Mouse (Mus musculus) intestine, embryonic 15.5 days (tissue): ENCODE data around the gene Acox1. TPM values are rescaled to one million over a fixed set of nuclear protein-coding genes. Genes with fewer than 3 reads are reported as not detected.

Experiments
- ATAC-seq: fragments of 200-750 bp; cut with Nextera tagmentation; 2 replicates; pipeline ENCODE4 v1.8.0; 2017; ENCODE audit warnings: moderate TSS enrichment, moderate library complexity
- H3K27ac ChIP-seq: fragments of 300-500 bp; sonication (generic); 2 replicates; pipeline ENCODE4 v1.5.1; 2015; ENCODE audit warnings: mild to moderate bottlenecking, inconsistent platforms
- H3K27me3 ChIP-seq: fragments of 300-500 bp; sonication (generic); replicated peaks from 2 replicates; pipeline ENCODE4 v1.6.1; 2015; ENCODE audit warnings: inconsistent platforms
- H3K36me3 ChIP-seq: fragments of 300-500 bp; sonication (generic); 2 replicates; pipeline ENCODE4 v1.6.1; 2015; ENCODE audit warnings: inconsistent platforms
- H3K4me1 ChIP-seq: fragments of 300-500 bp; sonication (generic); replicated peaks from 2 replicates; pipeline ENCODE4 v1.6.1; 2015; ENCODE audit warnings: inconsistent platforms
- H3K4me2 ChIP-seq: fragments of 300-500 bp; sonication (generic); replicated peaks from 2 replicates; pipeline ENCODE4 v1.6.1; 2015; ENCODE audit warnings: mild to moderate bottlenecking, inconsistent platforms
- H3K4me3 ChIP-seq: fragments of 300-500 bp; sonication (generic); replicated peaks from 2 replicates; pipeline ENCODE4 v1.5.1; 2015; ENCODE audit warnings: inconsistent platforms
- H3K9ac ChIP-seq: fragments of 300-500 bp; sonication (generic); 2 replicates; pipeline ENCODE4 v1.6.1; 2015; ENCODE audit warnings: inconsistent platforms
- H3K9me3 ChIP-seq: fragments of 300-500 bp; sonication (generic); 2 replicates; pipeline ENCODE4 v1.6.1; 2016; ENCODE audit warnings: inconsistent platforms
- WGBS: fragments of 180-500 bp; shearing (Covaris S2); methylation state at CpG from one replicate; pipeline ENCODE4 v1.1.7; 2015; 5-methylcytosine and 5-hydroxymethylcytosine counted together
- polyA plus RNA-seq: library from polyadenylated mRNA; unstranded; fragments of >200 nt; fragmentation: Nextera tagmentation; extraction: Ambion mirVana; gene quantifications from 2 replicates; pipeline ENCODE4 v1.2.1, GENCODE M21; 2015

Acox1 gene
- polyA plus RNA-seq, 1 experiment from 2014 or later: 56.9 TPM

DNA sequence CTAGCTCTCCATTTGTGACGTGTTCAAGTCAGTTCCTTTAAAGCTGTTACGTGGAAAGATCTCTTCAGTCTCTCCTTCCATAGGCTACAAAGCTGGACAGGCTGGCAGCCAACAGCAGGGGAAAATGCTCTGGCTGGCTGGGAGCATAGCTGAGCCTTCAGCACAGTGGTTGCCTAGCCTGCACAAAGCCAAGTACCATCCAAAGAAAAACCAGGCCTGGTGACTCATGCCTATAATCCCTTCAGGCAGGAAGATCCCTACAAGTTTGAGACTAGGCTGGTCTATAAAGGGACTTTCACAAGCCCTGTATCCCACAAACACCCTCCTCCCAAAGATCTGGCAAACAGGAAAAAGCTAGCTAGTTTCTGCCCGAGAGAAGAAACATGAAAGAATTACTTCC is 13.0 kb downstream of the Acox1 start:
- Histone ChIP-seq H3K9me3 (no peaks in the 10 kb centered on the region), H3K4me3 (no peak overlapping the region), H3K27ac (no peak overlapping the region), H3K4me1 (no peaks in the 10 kb centered on the region), H3K9ac (no peak overlapping the region), H3K36me3 (peaks cover 19% of the 10 kb centered on the region), H3K4me2 (no peak overlapping the region), H3K27me3 (no peaks in the 10 kb centered on the region)
- 86% methylated on average over 3 of the region's 3 CpGs for WGBS
- no peak for ATAC-seq

DNA sequence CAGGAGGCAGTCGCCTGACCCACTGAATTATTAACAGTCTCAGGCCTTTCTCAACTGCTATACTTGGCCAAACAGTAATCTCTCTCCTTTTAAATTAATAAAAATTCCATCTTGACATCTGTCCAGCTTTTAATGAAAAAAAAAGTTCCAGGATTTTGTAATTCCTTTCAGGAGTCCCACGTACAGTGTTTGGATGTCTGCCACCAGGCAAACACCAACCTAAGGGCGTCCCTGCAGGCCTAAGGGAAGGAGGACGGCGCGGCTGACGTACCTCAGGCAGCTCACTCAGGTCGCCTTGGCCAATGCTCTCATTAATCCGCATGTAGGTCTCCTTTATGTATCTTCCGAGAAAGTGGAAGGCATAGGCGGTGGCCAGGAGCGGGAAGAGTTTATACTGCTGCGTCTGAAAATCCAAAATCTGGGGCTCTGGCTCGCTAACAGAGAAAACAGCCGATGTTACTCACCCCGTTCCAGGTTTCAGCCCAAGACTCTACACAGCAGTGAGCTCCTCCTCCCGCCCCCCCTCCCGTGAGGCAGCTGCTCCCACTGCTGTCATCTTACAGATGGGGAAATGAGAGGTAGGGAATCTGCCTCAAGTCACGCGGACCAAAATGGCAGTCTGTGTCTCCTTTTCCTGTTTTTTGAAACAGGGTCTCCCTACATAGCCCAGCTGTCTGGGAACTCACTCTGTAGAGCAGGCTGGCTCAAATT is 20.3 kb downstream of the Acox1 start:
- Histone ChIP-seq H3K4me1 (no peaks in the 10 kb centered on the region), H3K36me3 (peaks cover 45% of the 10 kb centered on the region)

DNA sequence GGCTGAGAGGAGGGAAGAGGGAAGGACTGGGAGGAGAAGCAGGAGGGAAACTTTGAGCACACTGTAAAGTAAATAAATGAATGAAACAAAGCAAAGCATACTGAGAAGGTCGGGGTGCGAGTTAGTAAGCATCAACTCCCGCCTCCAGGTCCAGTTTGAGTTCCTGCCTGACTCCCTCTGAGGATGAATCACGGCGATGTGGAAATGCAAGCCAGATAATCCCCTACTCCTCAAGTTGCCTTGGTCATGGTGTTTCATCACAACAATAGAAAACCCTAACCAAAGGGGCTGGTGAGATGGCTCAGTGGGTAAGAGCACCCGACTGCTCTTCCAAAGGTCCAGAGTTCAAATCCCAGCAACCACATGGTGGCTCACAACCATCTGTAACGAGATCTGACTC is 22.8 kb downstream of the Acox1 start:
- WGBS: 87% methylated on average over 7 of the region's 7 CpGs
- Histone ChIP-seq H3K36me3 (peaks cover 53% of the 10 kb centered on the region), H3K9ac (no peak overlapping the region), H3K9me3 (no peaks in the 10 kb centered on the region), H3K4me1 (no peaks in the 10 kb centered on the region), H3K27ac (no peak overlapping the region), H3K4me2 (no peak overlapping the region), H3K27me3 (no peaks in the 10 kb centered on the region), H3K4me3 (no peak overlapping the region)
- no peak for ATAC-seq

More for the DNA sequence above, 20.3 kb downstream of the Acox1 start:
- H3K27me3 ChIP-seq: no peaks in the 10 kb centered on the region
- H3K4me3 ChIP-seq: no peak overlapping the region
- H3K27ac ChIP-seq: no peak overlapping the region
- H3K9ac ChIP-seq: no peak overlapping the region
- no peak for ATAC-seq
- WGBS: 82% methylated on average over 20 of the region's 20 CpGs
- no peak overlapping the region for H3K4me2 ChIP-seq
- no peaks in the 10 kb centered on the region for H3K9me3 ChIP-seq

DNA sequence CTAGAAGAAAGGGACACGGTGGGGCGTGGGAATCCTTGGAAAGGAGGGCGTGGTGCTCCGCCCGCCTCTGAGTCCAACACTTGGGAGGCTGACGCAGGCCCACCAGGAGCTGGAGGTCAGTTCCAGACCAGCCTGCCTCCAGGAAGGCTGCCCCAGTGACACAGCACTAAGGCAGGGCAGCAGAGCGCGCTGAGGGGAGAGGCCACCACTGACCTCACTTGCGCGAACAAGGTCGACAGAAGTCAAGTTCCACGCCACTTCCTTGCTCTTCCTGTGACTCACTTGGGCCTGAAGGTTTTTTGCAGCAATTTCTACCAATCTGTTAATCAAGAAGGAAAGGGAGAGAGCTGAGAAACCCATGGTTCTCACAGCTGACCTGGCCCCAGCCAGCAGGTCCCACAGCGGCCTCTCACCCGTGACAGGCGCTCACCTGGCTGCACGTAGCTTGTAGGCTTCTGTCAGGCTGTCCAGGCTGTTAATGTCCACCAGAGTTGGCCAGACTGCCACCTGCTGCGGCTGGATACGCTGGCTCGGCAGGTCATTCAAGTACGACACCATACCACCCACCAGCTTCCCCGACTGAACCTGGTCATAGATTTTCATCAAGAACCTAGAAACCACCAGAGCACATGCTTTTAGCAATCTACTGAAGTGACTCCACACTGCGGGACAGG is 23.9 kb downstream of the Acox1 start:
- Histone ChIP-seq H3K9me3 (no peaks in the 10 kb centered on the region), H3K36me3 (peaks cover 48% of the 10 kb centered on the region), H3K4me1 (0 out of 2 replicates have a peak, but pooled peaks cover 2% of the 10 kb centered on the region), H3K27ac (no peak overlapping the region), H3K4me2 (no peak overlapping the region), H3K4me3 (no peak overlapping the region), H3K9ac (no peak overlapping the region), H3K27me3 (no peaks in the 10 kb centered on the region)
- ATAC-seq: 0 out of 2 replicates have a peak, but pooled peaks have one; percentile 27
- WGBS: 86% methylated on average over 22 of the region's 22 CpGs

DNA sequence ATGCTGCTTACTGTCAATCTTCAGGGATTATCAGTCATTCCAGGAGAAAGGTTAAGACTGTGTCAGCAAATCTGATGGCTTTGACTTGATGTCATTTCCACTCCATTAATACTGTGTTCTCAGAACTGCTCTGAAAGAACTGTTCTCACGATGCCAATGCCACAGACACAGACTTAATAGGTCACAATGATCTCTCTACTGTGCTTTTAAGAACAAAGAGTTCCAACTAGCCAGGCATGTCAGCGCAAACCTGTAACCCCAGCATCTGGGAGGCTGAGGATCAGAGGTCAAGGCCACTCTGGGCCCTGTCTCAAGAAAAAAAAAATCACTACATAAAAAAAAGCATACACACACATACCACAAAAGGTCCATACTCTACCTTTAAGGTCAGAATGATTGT is 26.9 kb downstream of the Acox1 start:
- Histone ChIP-seq H3K9me3 (no peaks in the 10 kb centered on the region), H3K27ac (no peak overlapping the region), H3K9ac (no peak overlapping the region), H3K36me3 (peaks cover 31% of the 10 kb centered on the region), H3K4me2 (no peak overlapping the region), H3K4me1 (peaks cover 2% of the 10 kb centered on the region; the same call in 1 of the 2 replicates), H3K27me3 (no peaks in the 10 kb centered on the region), H3K4me3 (no peak overlapping the region)
- no peak for ATAC-seq
- 90% methylated on average over 2 of the region's 2 CpGs for WGBS

DNA sequence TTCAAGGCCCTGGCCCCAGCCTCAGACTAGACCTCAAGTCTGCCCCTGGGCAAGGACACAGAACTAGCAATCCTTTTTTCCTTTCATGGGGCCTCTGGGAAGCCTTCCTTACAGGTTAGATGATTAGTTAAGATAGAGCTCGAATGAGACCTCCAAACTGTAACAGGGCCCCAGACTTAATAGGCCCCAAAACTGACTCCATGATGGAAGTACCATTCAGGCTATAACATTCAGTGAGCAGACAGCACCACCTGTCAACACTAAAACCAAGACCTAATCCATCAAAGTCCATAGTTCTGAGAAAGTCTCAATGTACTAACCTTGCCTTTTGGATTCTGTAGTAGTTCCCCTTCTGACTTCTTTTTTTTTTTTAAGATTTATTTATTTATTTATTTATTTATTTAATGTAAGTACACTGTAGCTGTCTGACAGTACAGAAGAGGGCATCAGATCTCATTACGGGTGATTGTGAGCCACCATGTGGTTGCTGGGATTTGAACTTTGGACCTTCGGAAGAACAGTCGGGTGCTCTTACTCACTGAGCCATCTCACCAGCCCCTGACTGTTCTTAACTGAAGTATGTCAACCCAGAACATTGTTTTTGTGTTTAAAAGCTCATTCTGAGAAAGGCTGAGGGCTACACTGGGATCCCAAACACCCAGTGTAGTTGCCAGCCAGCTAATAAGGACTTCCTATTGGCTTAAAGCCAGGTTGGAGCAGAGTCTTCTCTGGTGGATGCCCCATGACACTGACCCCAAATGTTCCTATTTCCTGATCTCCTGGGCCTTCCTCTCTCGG is 28.6 kb downstream of the Acox1 start:
- no peak for ATAC-seq
- H3K9ac ChIP-seq: no peak overlapping the region
- H3K4me3 ChIP-seq: no peak overlapping the region
- no peaks in the 10 kb centered on the region for H3K27me3 ChIP-seq
- no peaks in the 10 kb centered on the region for H3K9me3 ChIP-seq
- peaks cover 30% of the 10 kb centered on the region for H3K36me3 ChIP-seq
- WGBS: 82% methylated on average over 5 of the region's 5 CpGs
- H3K4me2 ChIP-seq: no peak overlapping the region
- no peak overlapping the region for H3K27ac ChIP-seq
- H3K4me1 ChIP-seq: peaks cover 4% of the 10 kb centered on the region; the same call in 1 of the 2 replicates

DNA sequence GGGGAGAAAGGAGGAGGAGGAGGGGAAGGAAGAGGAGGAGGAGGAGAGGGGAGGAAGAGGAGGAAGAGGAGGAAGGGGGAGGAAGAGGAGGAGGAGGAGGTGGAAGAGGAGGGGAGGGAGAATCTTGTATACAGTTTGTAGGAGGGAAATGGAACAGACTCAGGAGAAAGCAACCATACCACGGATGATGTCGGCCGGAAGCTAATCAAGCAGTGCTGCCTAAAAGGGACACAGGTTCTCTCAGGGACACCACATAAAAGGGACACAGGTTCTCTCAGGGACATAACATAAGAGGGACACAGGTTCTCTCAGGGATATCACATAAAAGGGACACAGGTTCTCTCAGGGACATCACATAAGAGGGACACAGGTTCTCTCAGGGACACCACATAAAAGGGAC is 29.6 kb downstream of the Acox1 start:
- Histone ChIP-seq H3K9ac (no peak overlapping the region), H3K9me3 (no peaks in the 10 kb centered on the region), H3K4me2 (no peak overlapping the region), H3K36me3 (peaks cover 21% of the 10 kb centered on the region), H3K4me1 (peaks cover 4% of the 10 kb centered on the region; the same call in 1 of the 2 replicates), H3K4me3 (no peak overlapping the region), H3K27ac (no peak overlapping the region), H3K27me3 (no peaks in the 10 kb centered on the region)
- WGBS: 81% methylated on average over 3 of the region's 3 CpGs
- no peak for ATAC-seq

DNA sequence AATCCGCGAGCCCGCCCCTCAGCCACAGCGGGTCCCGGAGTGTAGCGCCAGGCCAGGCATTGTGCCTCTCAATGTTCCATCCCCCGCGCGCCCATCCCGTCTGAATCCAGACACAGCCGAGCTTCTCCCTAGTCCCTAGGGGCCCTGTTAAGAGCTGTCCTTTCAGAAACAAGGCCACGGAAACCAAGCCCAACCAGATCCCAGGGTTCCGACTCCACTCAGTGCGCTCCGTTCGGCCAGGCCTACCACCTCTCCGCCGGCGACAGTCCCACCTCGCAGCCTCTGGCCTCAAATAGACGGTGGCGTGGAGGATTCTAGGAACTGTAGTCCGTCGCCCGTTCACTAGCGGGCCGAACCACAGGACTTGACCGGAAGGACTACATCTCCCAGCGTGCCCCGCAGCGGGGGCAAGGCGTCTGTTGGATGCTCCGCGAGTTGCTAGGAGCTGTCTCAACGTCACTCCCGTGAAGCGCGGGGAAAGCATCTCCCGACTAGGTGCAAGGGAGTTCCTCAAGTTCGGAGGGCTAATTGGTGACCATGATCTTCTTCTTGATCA is 30.9 kb downstream of the Acox1 start, which contains the start of gene Fbf1:
Gene Fbf1 (minus strand): TSS at position 283 of the 556 bp plus-strand sequence.
- Histone ChIP-seq H3K36me3 (peaks cover 11% of the 10 kb centered on the region), H3K9ac (peak within 1 kb of the TSS; percentile 71), H3K4me3 (peak within 1 kb of the TSS; percentile 73), H3K4me2 (peak within 1 kb of the TSS; percentile 73), H3K9me3 (no peaks in the 10 kb centered on the region), H3K27me3 (no peaks in the 10 kb centered on the region), H3K27ac (peak within 1 kb of the TSS; percentile 93), H3K4me1 (peaks cover 4% of the 10 kb centered on the region; the same call in 1 of the 2 replicates)
- peak; percentile 98 for ATAC-seq
- WGBS: under 1% methylated on average over 40 of the region's 40 CpGs

DNA sequence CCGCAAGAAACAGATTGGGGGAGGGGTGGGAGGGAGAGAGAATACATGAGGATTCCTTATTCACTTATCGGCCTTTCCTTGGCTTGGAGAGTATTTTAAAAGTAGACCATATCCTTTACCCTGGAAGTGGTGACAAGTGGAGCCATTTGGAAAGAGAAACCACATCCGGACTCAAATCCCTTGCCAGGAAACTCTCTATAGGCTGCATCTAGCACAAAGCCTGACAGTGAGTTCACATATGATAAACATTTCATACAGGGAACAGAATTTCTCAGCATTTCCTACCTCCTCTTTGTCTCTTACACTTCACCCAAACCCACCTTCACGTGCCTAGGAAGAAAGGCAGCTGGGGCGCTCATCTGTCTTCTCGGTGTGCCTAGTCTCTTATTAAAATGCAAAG is 31.6 kb downstream of the Acox1 start:
- peak overlapping the region; percentile 71 for H3K9ac ChIP-seq
- peaks cover 4% of the 10 kb centered on the region for H3K4me1 ChIP-seq
- H3K4me2 ChIP-seq: peak overlapping the region; percentile 73
- H3K27ac ChIP-seq: peak overlapping the region; percentile 93
- no peaks in the 10 kb centered on the region for H3K9me3 ChIP-seq
- no peaks in the 10 kb centered on the region for H3K27me3 ChIP-seq
- peaks cover 5% of the 10 kb centered on the region for H3K36me3 ChIP-seq
- 4% methylated on average over 6 of the region's 6 CpGs for WGBS
- ATAC-seq: 0 out of 2 replicates have a peak, but pooled peaks have one; percentile 1
- peak overlapping the region; percentile 73 for H3K4me3 ChIP-seq

DNA sequence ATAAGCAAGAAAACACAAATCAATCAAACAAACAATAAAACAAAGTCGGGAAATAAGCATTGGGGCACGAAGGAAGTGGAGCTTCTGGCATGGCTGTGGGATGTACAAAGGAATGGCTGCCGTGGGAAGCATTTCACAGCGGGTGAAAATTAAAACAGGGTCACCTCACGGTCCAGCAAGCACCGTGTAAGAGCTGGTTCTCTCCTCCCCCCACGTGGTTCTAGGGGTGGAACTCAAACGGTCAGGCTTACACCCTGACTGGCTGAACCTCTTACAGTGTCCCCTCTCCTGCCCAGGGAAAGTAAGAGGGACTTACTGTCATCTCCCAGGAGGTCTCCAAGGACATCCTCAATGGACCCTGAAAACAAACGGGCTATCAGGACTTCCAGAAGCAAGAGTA is 35.8 kb downstream of the Acox1 start:
- H3K27ac ChIP-seq: no peak overlapping the region

DNA sequence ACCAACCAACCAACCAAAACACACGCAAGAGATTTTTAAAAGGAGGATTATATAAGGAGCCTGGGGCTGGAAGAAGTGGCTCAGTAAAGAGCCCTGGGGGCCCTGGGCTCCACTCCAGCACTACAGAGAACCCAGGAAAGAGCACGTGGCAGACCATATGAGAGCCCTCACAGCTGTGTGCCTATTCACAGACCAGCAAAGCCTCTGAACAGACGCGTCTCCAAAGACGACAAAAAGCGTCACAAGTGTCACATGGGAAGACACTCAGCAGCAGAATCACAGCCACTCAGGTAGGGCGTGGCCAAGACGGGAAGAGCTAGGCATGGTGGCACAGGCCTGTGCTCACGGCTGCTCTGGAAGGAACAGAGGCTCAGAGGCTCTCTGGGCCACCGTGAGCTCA is 36.7 kb downstream of the Acox1 start:
- Histone ChIP-seq H3K9me3 (no peaks in the 10 kb centered on the region), H3K27ac (no peak overlapping the region), H3K36me3 (peaks cover 5% of the 10 kb centered on the region; the same call in 1 of the 2 replicates), H3K27me3 (no peaks in the 10 kb centered on the region), H3K9ac (no peak overlapping the region), H3K4me3 (no peak overlapping the region), H3K4me1 (peaks cover 2% of the 10 kb centered on the region), H3K4me2 (no peak overlapping the region)
- 74% methylated on average over 10 of the region's 10 CpGs for WGBS
- ATAC-seq: no peak

More for the DNA sequence above, 35.8 kb downstream of the Acox1 start:
- WGBS: 55% methylated on average over 9 of the region's 9 CpGs
- Histone ChIP-seq H3K36me3 (peaks cover 5% of the 10 kb centered on the region; the same call in 1 of the 2 replicates), H3K9ac (no peak overlapping the region), H3K4me3 (no peak overlapping the region), H3K4me1 (peaks cover 2% of the 10 kb centered on the region), H3K4me2 (no peak overlapping the region), H3K9me3 (no peaks in the 10 kb centered on the region), H3K27me3 (no peaks in the 10 kb centered on the region)
- ATAC-seq: no peak

DNA sequence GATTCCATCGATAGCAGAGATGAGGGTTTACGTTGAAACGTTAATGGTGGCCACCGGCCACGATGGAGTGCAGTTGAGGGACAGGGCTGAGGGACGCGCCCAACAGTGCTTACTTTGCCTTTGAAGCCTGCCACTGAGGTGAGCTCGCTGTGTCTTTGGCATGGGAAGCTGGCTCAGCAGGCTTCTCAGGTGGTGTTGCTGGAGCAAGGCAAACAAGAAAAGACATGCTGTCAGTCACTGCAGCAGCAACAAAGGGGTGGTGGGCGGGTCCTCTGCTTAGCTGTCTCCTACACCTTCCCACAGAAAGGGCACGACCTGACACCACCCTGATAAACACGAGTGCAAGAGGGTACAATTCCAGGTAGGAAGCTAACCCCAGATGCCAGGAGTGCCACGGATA is 37.5 kb downstream of the Acox1 start:
- H3K27me3 ChIP-seq: no peaks in the 10 kb centered on the region
- no peak overlapping the region for H3K4me3 ChIP-seq
- no peaks in the 10 kb centered on the region for H3K9me3 ChIP-seq
- WGBS: 49% methylated on average over 12 of the region's 12 CpGs
- H3K36me3 ChIP-seq: peaks cover 5% of the 10 kb centered on the region; the same call in 1 of the 2 replicates
- H3K9ac ChIP-seq: no peak overlapping the region
- H3K27ac ChIP-seq: no peak overlapping the region
- H3K4me1 ChIP-seq: peaks cover 2% of the 10 kb centered on the region; the same call in 1 of the 2 replicates
- no peak overlapping the region for H3K4me2 ChIP-seq
- no peak for ATAC-seq
